Mouse (Mus musculus) megakaryocyte, embryonic 14.5 days (primary cell): Measurements from ENCODE around the gene Scn11a.

Experiments used
- FLI1 ChIP-seq: IDR thresholded peaks from 2 replicates; pipeline ENCODE4 v1.6.1; 2012; ENCODE audit warnings: low read length, inconsistent platforms, mixed read lengths
- GATA1 ChIP-seq: IDR thresholded peaks from 3 replicates; pipeline ENCODE4 v1.6.1; 2012; ENCODE audit warnings: mixed read lengths, low read length, inconsistent platforms, borderline replicate concordance

- no peak for TF ChIP-seq GATA1
- TF ChIP-seq FLI1 = no peak
Observed at GRCm38 (mm10) chr9:119741101-119741786, 84.0 kb downstream of the Scn11a start.
